ENCODE assay signal across 8 mouse cellular contexts in the genomic region with DNA sequence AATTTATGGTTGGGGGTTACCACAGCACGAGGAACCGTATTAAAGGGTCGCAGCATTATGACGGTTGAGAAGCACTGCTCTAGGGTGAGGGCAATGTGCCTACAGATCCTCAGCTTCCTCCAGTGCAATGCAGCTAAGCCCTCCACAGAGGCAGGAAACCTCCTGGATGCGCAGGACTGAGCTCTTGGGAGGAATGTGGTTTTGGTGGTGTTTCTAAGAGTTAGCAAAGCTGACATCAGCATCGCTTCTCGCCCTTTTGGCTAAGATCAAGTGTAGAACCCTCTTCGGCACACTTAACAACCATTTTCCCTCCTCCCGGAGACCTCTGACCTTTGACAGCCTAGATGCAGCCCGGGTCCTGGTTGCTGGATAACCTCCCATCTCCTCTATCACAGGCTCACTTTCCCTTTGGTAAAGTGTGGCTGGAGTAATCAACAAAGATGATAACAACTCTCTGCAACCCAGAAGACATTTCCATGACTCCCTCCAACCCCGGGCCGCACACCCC. TPM values are rescaled to one million over a fixed set of nuclear protein-coding genes. Genes with fewer than 3 reads are reported as not detected.
DNase-seq lines count a peak whose midpoint lies in the region; ATAC-seq lines count a peak whose summit lies in the region.

No protein-coding gene starts in this region.

- H3K9me3 ChIP-seq in hindbrain, embryonic 11.5 days (ENCODE audit: control insufficient read depth, low read length): no peaks in the 10 kb centered on the region
- H3K9me3 ChIP-seq in liver, embryonic 12.5 days (replicated peaks): no peaks in the 10 kb centered on the region

- peak overlapping the region; percentile 55 for H3K4me2 ChIP-seq in hindbrain, embryonic 11.5 days (replicated peaks; ENCODE audit: low read depth, low read length)
- peak overlapping the region; percentile 91 for H3K4me2 ChIP-seq in liver, embryonic 12.5 days

- peak overlapping the region; percentile 29 for H3K4me3 ChIP-seq in hindbrain, embryonic 11.5 days (ENCODE audit: low read depth, low read length)
- H3K4me3 ChIP-seq in liver, embryonic 12.5 days: peak overlapping the region; percentile 57

- intact Hi-C loops in left cerebral cortex, postnatal 10 days (cut with DNase I): no loop called here

- peaks cover 23% of the 10 kb centered on the region for H3K27me3 ChIP-seq in hindbrain, embryonic 11.5 days (ENCODE audit: control insufficient read depth, insufficient read depth, low read length)
- H3K27me3 ChIP-seq in liver, embryonic 12.5 days (replicated peaks): peaks cover 32% of the 10 kb centered on the region

- H3K9ac ChIP-seq in hindbrain, embryonic 11.5 days (ENCODE audit: low read depth, low read length): no peak overlapping the region
- peak overlapping the region; percentile 29; the same call in 1 of the 2 replicates for H3K9ac ChIP-seq in liver, embryonic 12.5 days

- ATAC-seq in hindbrain, embryonic 11.5 days (ENCODE audit: low FRiP score): no peak
- no peak for ATAC-seq in liver, embryonic 12.5 days

- peak; percentile 47 for DNase-seq in CD4-positive helper T cell, adult 2 months (ENCODE audit: low read depth, low spot score)
- DNase-seq in CD4-positive, CD25-positive, alpha-beta regulatory T cell, adult 2 months (ENCODE audit: low read depth, low spot score): peak; percentile 47
- DNase-seq in hindbrain, embryonic 11.5 days (ENCODE audit: low spot score): peak; percentile 20
- no peak for DNase-seq in adrenal gland, adult 8-10 months
- DNase-seq in spleen, postnatal 4 days (ENCODE audit: low spot score in 2 of 2): no peak
- no peak for DNase-seq in left cerebral cortex, postnatal 10 days (ENCODE audit: extremely low spot score in 1 of 2, low spot score in 2 of 2)
- DNase-seq in left cerebral cortex, adult 8-10 months (ENCODE audit: low spot score in 2 of 2): no peak

- H3K4me1 ChIP-seq in hindbrain, embryonic 11.5 days (replicated peaks; ENCODE audit: control insufficient read depth, insufficient read depth, low read length): peaks cover 4% of the 10 kb centered on the region; the same call in 1 of the 2 replicates
- peaks cover 42% of the 10 kb centered on the region for H3K4me1 ChIP-seq in liver, embryonic 12.5 days

- H3K27ac ChIP-seq in hindbrain, embryonic 11.5 days (ENCODE audit: low read depth, low read length): no peak overlapping the region
- no peak overlapping the region for H3K27ac ChIP-seq in liver, embryonic 12.5 days

- 30% methylated on average over 12 of the region's 12 CpGs for WGBS in hindbrain, embryonic 11.5 days
- WGBS in liver, embryonic 12.5 days (ENCODE audit: insufficient replicate concordance): 21% methylated on average over 12 of the region's 12 CpGs

- no peaks in the 10 kb centered on the region for H3K36me3 ChIP-seq in hindbrain, embryonic 11.5 days (ENCODE audit: control insufficient read depth, insufficient read depth, low read length)
- H3K36me3 ChIP-seq in liver, embryonic 12.5 days: no peaks in the 10 kb centered on the region

RNA-seq across cellular contexts. Expression of a gene that starts 1.2 kb away (rescaled TPM):
- polyA plus RNA-seq in hindbrain, embryonic 11.5 days (2014; fragmentation: Nextera tagmentation; extraction: Ambion mirVana): 0.63 and 0.73 TPM in 2 replicates
- polyA plus RNA-seq in liver, embryonic 12.5 days (2016; fragmentation: Nextera tagmentation; extraction: Ambion mirVana): 2.4 and 2.5 TPM in 2 replicates
- 10 to 100 TPM in 2 of 4 experiments, 1 to 10 TPM in 2; 3.0 to 97.4 (median 38.5) TPM for total RNA-seq in adrenal gland, adult 8-10 months (2022)
- 1 to 10 TPM; 2.4 to 2.8 TPM for total RNA-seq in left cerebral cortex, postnatal 10 days (2021)
- total RNA-seq in left cerebral cortex, adult 8-10 months (2022): 1 to 10 TPM; 2.2 to 4.8 (median 3.5) TPM

RNA-seq across cellular contexts. Expression of a gene that starts 31.4 kb away (rescaled TPM):
- polyA plus RNA-seq in hindbrain, embryonic 11.5 days (2014; fragmentation: Nextera tagmentation; extraction: Ambion mirVana): 20.3 and 27.4 TPM in 2 replicates
- polyA plus RNA-seq in liver, embryonic 12.5 days (2016; fragmentation: Nextera tagmentation; extraction: Ambion mirVana): 16.5 and 17.0 TPM in 2 replicates
- 10 to 100 TPM; 44.8 to 81.7 (median 62.8) TPM for total RNA-seq in adrenal gland, adult 8-10 months (2022)
- 10 to 100 TPM; 11.1 to 12.9 TPM for total RNA-seq in left cerebral cortex, postnatal 10 days (2021)
- 10 to 100 TPM; 10.7 to 18.4 (median 13.6) TPM for total RNA-seq in left cerebral cortex, adult 8-10 months (2022)

Comparison
In these comparisons a context has a peak if more than half of its experiments do, and no peak if none do; other contexts are left out.
1. DNase-seq: peak in CD4-positive helper T cell, adult 2 months (single experiment), CD4-positive, CD25-positive, alpha-beta regulatory T cell, adult 2 months (single experiment) and hindbrain, embryonic 11.5 days (single experiment); none in adrenal gland, adult 8-10 months (single experiment), spleen, postnatal 4 days (0 of 2), left cerebral cortex, postnatal 10 days (0 of 2) and left cerebral cortex, adult 8-10 months (0 of 2).